Mouse (Mus musculus): ENCODE results near the gene Btbd17. TPM values are rescaled to one million over a fixed set of nuclear protein-coding genes. Genes with fewer than 3 reads are reported as not detected.
A peak's percentile ranks its signal among the peaks of the same experiment; 100 is the strongest.

Btbd17 gene
- total RNA-seq, 1 experiment: 1.7 TPM

- TF ChIP-seq MAFK (IDR thresholded peaks at IDR 0.05; ENCODE audit: insufficient read depth, low read depth, low read length): no peak
- TF ChIP-seq HCFC1 (IDR thresholded peaks at IDR 0.05; ENCODE audit: borderline replicate concordance, insufficient read depth, low read length): no peak
- no peak for TF ChIP-seq CHD2 (IDR thresholded peaks at IDR 0.05; ENCODE audit: low read depth, low read length)
- TF ChIP-seq ZNF384 (IDR thresholded peaks at IDR 0.05; ENCODE audit: low read depth, low read length): no peak
- TF ChIP-seq ZC3H11A (IDR thresholded peaks at IDR 0.05; ENCODE audit: borderline replicate concordance, low read depth, low read length): no peak
- H3K27ac ChIP-seq (ENCODE audit: insufficient read depth, low read depth, low read length, poor library complexity, severe bottlenecking): peak overlapping the region; percentile 47
- peak overlapping the region; percentile 16; the same call in 1 of the 2 replicates for H3K9ac ChIP-seq (ENCODE audit: insufficient read depth, low read depth, low read length, poor library complexity, severe bottlenecking)
- H3K4me1 ChIP-seq (ENCODE audit: control insufficient read depth in 2 of 2, insufficient read depth in 2 of 2, low read length in 2 of 2, poor library complexity in 1 of 2): peaks cover 3 to 4% of the 10 kb centered on the region in 2 experiments; a peak in 2 of 4 replicates
- H3K9me3 ChIP-seq (ENCODE audit: control insufficient read depth, insufficient read depth, low read depth, low read length): no peaks in the 10 kb centered on the region
- in situ Hi-C loops (cut with MboI; ENCODE audit: low sequenced_read_pairs in 2 of 2, unreplicated experiment in 2 of 2): no loop called here
- H3K36me3 ChIP-seq (ENCODE audit: control insufficient read depth, insufficient read depth, low read length, poor library complexity, severe bottlenecking): no peaks in the 10 kb centered on the region
- peak overlapping the region; percentile 32 to 59; a peak in 3 of 4 replicates for H3K4me3 ChIP-seq (ENCODE audit: insufficient read depth in 1 of 2, low read depth in 1 of 2, low read length in 2 of 2, poor library complexity in 1 of 2, severe bottlenecking in 1 of 2)
- no peak for DNase-seq (ENCODE audit: low read depth, low spot score)
Observed at GRCm38 (mm10) chr11:114830433-114830773, 34.7 kb upstream of the Btbd17 start.

GRCm38 (mm10) chr11:114829499-114830432 lies 34.0 kb upstream of the Btbd17 start:
- H3K4me1 ChIP-seq (ENCODE audit: control insufficient read depth in 2 of 2, insufficient read depth in 2 of 2, low read length in 2 of 2, poor library complexity in 1 of 2): peaks cover 3 to 4% of the 10 kb centered on the region in 2 experiments; a peak in 2 of 4 replicates

GRCm38 (mm10) chr11:114826686-114827085 lies 30.9 kb upstream of the Btbd17 start:
- TF ChIP-seq ZC3H11A (IDR thresholded peaks at IDR 0.05; ENCODE audit: borderline replicate concordance, low read depth, low read length) (no peak), MAFK (IDR thresholded peaks at IDR 0.05; ENCODE audit: insufficient read depth, low read depth, low read length) (no peak), CHD2 (IDR thresholded peaks at IDR 0.05; ENCODE audit: low read depth, low read length) (no peak), ZNF384 (IDR thresholded peaks at IDR 0.05; ENCODE audit: low read depth, low read length) (no peak), HCFC1 (IDR thresholded peaks at IDR 0.05; ENCODE audit: borderline replicate concordance, insufficient read depth, low read length) (no peak)
- H3K9me3 ChIP-seq (ENCODE audit: control insufficient read depth, insufficient read depth, low read depth, low read length): no peaks in the 10 kb centered on the region
- H3K9ac ChIP-seq (ENCODE audit: insufficient read depth, low read depth, low read length, poor library complexity, severe bottlenecking): no peak overlapping the region
- H3K4me1 ChIP-seq (ENCODE audit: control insufficient read depth in 2 of 2, insufficient read depth in 2 of 2, low read length in 2 of 2, poor library complexity in 1 of 2): peaks cover 3 to 20% of the 10 kb centered on the region in 2 experiments; a peak in 3 of 4 replicates
- no peak overlapping the region for H3K27ac ChIP-seq (ENCODE audit: insufficient read depth, low read depth, low read length, poor library complexity, severe bottlenecking)
- no peaks in the 10 kb centered on the region for H3K36me3 ChIP-seq (ENCODE audit: control insufficient read depth, insufficient read depth, low read length, poor library complexity, severe bottlenecking)
- no peak overlapping the region for H3K4me3 ChIP-seq (ENCODE audit: insufficient read depth in 1 of 2, low read depth in 1 of 2, low read length in 2 of 2, poor library complexity in 1 of 2, severe bottlenecking in 1 of 2)
- DNase-seq (ENCODE audit: low read depth, low spot score): no peak
- in situ Hi-C loops (cut with MboI; ENCODE audit: low sequenced_read_pairs in 2 of 2, unreplicated experiment in 2 of 2): no loop called here

More at GRCm38 (mm10) chr11:114829499-114830432, 34.0 kb upstream of the Btbd17 start:
- Histone ChIP-seq H3K9me3 (ENCODE audit: control insufficient read depth, insufficient read depth, low read depth, low read length) (no peaks in the 10 kb centered on the region), H3K36me3 (ENCODE audit: control insufficient read depth, insufficient read depth, low read length, poor library complexity, severe bottlenecking) (no peaks in the 10 kb centered on the region), H3K9ac (ENCODE audit: insufficient read depth, low read depth, low read length, poor library complexity, severe bottlenecking) (peak overlapping the region; percentile 56; the same call in 1 of the 2 replicates), H3K27ac (ENCODE audit: insufficient read depth, low read depth, low read length, poor library complexity, severe bottlenecking) (peak overlapping the region; percentile 47), H3K4me3 (ENCODE audit: insufficient read depth in 1 of 2, low read depth in 1 of 2, low read length in 2 of 2, poor library complexity in 1 of 2, severe bottlenecking in 1 of 2) (peak overlapping the region; percentile 58 to 59)
- TF ChIP-seq CHD2 (IDR thresholded peaks at IDR 0.05; ENCODE audit: low read depth, low read length) (no peak), MAFK (IDR thresholded peaks at IDR 0.05; ENCODE audit: insufficient read depth, low read depth, low read length) (no peak), ZNF384 (IDR thresholded peaks at IDR 0.05; ENCODE audit: low read depth, low read length) (no peak), ZC3H11A (IDR thresholded peaks at IDR 0.05; ENCODE audit: borderline replicate concordance, low read depth, low read length) (no peak), HCFC1 (IDR thresholded peaks at IDR 0.05; ENCODE audit: borderline replicate concordance, insufficient read depth, low read length) (no peak)
- peak; percentile 81 for DNase-seq (ENCODE audit: low read depth, low spot score)
- in situ Hi-C loops (cut with MboI; ENCODE audit: low sequenced_read_pairs in 2 of 2, unreplicated experiment in 2 of 2): no loop called here

GRCm38 (mm10) chr11:114823199-114823725 lies 27.5 kb upstream of the Btbd17 start:
- in situ Hi-C loops (cut with MboI; ENCODE audit: low sequenced_read_pairs in 2 of 2, unreplicated experiment in 2 of 2): no loop called here
- no peak for TF ChIP-seq MAFK (IDR thresholded peaks at IDR 0.05; ENCODE audit: insufficient read depth, low read depth, low read length)
- no peak for TF ChIP-seq ZC3H11A (IDR thresholded peaks at IDR 0.05; ENCODE audit: borderline replicate concordance, low read depth, low read length)
- TF ChIP-seq ZNF384 (IDR thresholded peaks at IDR 0.05; ENCODE audit: low read depth, low read length): no peak
- TF ChIP-seq CHD2 (IDR thresholded peaks at IDR 0.05; ENCODE audit: low read depth, low read length): no peak
- TF ChIP-seq HCFC1 (IDR thresholded peaks at IDR 0.05; ENCODE audit: borderline replicate concordance, insufficient read depth, low read length): no peak
- Histone ChIP-seq H3K9ac (ENCODE audit: insufficient read depth, low read depth, low read length, poor library complexity, severe bottlenecking) (no peak overlapping the region), H3K27ac (ENCODE audit: insufficient read depth, low read depth, low read length, poor library complexity, severe bottlenecking) (peak overlapping the region; percentile 22; the same call in 1 of the 2 replicates), H3K9me3 (ENCODE audit: control insufficient read depth, insufficient read depth, low read depth, low read length) (no peaks in the 10 kb centered on the region), H3K4me3 (ENCODE audit: insufficient read depth in 1 of 2, low read depth in 1 of 2, low read length in 2 of 2, poor library complexity in 1 of 2, severe bottlenecking in 1 of 2) (no peak overlapping the region), H3K4me1 (ENCODE audit: control insufficient read depth in 2 of 2, insufficient read depth in 2 of 2, low read length in 2 of 2, poor library complexity in 1 of 2) (peaks cover 0 to 34% of the 10 kb centered on the region in 2 experiments; a peak in 3 of 4 replicates), H3K36me3 (ENCODE audit: control insufficient read depth, insufficient read depth, low read length, poor library complexity, severe bottlenecking) (no peaks in the 10 kb centered on the region)
- no peak for DNase-seq (ENCODE audit: low read depth, low spot score)

Data from ES-E14 (cell line).